Mouse (Mus musculus) heart, postnatal 10 days (tissue): ENCODE results near the gene Mrpl2. TPM values are rescaled to one million over a fixed set of nuclear protein-coding genes. Genes with fewer than 3 reads are reported as not detected.

ENCODE experiments used
- DNase-seq, 2 experiments: peaks; one replicate each; pipeline ENCODE4 v3.0.0; 2021
- intact Hi-C: fragments of 180-260 bp; cut with DNase I; formaldehyde crosslinking; loops from one replicate; pipeline ENCODE4 v1.15.1; 2025
- total RNA-seq, 2 experiments: library from RNA; stranded (reverse); gene quantifications; 2 replicates each; pipeline ENCODE4 v1.2.3; 2021

The Mrpl2 gene
- 100 to 1,000 TPM; 117 to 122 TPM for total RNA-seq

DNA sequence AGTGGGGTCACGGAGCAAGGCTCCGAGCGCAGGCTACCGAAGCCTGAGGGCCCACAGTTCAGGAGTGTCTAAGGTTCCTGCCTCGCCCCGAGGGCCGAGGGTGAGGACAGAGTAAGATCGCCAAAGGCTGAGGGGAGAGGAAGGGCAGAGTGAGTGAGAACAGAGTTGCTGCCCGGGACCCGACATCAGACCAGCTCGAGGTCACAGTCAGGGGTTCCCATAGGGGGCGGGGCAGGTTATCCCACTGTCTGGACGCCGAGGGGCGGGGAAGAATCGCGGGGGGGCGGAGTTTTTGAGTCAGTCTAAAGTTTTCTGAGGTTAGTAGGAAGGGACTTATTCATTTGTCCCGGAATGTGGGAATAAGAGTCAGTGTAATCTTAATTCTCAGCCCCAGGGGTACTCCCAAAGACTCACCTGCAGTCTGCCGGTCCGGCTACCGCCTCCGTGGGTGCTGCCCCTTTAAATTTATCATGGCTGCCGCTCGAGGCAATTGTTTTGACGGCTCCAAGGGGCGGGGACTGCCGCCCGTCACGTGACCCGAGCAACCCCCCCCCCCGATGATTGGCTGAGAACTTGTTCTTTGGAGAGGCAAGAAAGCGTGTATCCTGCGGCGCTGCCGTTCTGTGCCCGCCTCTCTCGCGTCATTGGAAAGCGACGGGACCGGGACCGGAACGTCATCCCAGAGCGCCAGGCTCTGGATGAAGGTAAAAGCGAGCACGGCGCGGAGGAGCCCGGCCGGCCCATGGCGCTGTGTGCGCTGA is at the start of gene Mrpl2, which contains the start of gene Klc4:
TSS of gene Mrpl2 (plus strand) at position 669 of the 761 bp plus-strand sequence.
TSS of gene Klc4 (minus strand) at position 462 of the 761 bp plus-strand sequence.
- peak; percentile 99 to 100 for DNase-seq
- intact Hi-C loops, result no loop called here

DNA sequence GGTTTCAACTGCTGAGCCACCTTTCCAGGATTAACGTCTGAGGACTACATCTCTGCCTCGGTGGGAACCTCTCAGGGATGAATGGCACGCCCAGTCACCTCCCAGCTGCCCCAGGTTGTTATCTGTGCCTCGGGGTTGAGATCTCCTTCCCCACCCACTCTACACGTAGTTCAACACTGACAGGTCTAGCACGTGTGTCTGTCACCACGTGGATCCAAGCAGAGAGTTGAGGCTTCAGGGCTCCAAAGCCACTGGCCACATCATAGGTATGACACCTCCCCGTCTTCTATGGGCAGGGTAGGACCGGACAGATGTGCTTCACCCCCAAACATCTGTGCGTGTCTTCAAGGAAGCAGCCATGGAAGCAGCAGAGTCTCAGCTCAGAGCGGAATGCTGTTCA is 48.1 kb upstream of the Mrpl2 start:
- intact Hi-C loops, result no loop called here
- DNase-seq, result no peak

DNA sequence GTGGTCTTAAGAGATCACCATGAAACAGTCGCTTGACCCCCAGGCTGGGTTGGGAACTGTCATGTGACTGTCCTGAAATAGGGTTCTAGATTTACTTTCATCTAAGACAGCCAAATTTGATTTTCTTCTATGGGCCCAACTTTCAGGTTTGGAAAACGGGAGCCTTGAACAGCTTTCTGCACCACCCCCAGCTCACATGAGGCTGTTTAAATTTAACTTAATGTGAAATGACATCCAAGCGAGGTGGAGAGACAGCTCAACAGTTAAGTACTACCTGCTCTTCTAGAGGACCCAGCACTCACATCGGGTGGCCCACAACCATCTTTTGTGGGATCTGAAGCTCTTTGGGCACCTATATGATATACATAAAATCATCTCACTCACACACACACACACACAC is 47.1 kb upstream of the Mrpl2 start:
- intact Hi-C loops, result no loop called here
- DNase-seq, result no peak

DNA sequence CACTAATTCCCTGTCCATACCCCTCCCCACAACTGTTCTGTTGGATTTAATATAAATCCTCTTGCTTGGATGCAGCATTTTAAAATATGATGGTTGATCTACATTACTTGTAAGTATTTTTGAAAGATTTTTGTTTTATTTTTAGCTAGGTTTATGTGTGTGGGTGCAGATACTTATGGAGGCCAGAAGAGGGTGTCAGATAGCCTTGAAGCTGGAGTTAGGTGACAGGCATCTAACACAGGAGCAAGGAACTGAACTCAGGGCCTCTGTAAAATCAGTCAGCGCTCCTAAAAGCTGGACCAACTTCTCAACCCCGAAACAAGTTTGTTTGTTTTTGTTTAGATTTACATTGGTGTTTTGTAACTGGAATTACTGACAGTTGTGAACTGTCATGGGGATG is 45.5 kb upstream of the Mrpl2 start:
- intact Hi-C loops, result loop anchor here (5.0 kb wide), 1 partner anchor 37 kb away; no protein-coding TSS in a partner anchor

DNA sequence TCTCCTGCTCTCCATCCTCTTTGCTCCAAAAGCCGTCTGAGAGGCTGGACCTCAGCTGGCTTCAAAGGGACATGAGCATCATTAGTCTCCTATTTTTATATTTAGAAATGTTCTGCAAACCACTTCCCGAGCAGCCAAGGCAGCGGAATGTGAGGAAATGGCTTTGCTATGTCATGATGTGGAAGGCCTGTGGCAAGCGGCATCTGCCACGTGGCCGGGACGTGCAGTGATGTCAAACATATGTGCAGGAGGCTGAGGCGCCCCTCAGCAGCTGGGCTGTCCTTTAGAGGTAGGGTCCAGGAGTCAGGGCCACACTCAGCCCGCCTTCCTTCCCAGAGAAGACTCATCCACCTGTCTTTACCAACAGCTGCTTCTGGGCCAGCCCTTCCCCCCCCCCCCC is 43.8 kb upstream of the Mrpl2 start:
- peak; percentile 38 to 44 for DNase-seq
- intact Hi-C loops, result loop anchor here (5.0 kb wide), 1 partner anchor 35 kb away; no protein-coding TSS in a partner anchor

More for the DNA sequence above, 45.5 kb upstream of the Mrpl2 start:
- no peak for DNase-seq

DNA sequence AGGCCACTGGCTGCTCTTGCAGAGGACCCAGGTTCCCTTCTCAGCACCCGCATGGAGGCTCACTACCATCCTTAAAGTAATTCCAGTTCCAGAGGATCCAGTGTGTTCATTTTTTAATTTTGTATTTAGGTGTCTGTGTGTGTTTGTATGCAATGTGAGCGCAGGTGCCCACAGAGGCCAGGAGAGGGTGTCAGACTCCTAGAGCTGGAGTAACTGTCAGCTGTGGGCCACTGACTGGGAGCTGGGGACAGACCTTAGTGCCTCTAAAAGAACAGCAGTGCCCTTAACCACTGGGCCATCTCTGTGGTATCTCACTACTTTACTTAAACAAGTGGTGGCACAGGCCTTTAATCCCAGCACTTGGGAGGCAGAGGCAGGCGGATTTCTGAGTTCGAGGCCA is 42.8 kb upstream of the Mrpl2 start:
- DNase-seq, result no peak
- intact Hi-C loops, result loop anchor here (5.0 kb wide), 1 partner anchor 34 kb away; no protein-coding TSS in a partner anchor

DNA sequence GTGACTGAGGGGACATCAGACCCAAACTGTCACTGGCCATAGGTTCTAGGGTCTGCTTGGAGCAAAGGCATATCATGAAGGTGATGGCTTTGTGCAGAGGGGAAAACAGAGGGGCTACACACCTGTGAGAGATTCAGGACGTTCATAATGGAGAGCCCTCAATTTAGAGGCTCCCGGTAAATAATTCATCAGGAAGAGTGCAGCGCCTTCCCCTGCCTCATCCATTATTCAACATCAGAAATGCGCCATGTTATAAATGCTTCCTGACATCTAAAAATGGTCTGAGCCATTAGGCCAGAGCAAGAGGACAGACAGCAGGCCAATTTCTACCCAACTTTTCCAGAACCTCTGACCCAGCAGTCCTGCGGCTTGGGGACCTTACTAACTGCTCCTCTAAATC is 40.9 kb upstream of the Mrpl2 start:
- DNase-seq, result no peak
- intact Hi-C loops, result no loop called here

DNA sequence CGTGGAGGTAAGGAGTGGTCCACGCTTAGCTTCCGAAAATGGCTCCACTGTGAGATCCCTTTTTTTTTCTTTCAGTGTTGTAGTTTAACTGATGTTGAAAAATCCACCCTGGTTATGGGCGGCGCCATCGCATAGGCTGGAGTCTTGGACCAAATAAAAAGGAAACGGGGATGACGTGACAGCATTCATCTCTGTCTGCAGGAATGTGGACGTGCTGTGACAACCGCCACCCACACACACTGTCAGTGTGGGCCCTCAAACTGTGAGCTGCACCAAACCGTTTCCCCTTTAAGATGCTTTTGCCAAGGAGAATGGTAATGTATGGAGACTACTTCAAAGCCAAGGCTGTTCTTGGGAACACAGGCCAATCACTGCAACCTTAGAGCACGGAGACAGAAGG is 40.0 kb upstream of the Mrpl2 start:
- DNase-seq, result no peak
- intact Hi-C loops, result no loop called here

DNA sequence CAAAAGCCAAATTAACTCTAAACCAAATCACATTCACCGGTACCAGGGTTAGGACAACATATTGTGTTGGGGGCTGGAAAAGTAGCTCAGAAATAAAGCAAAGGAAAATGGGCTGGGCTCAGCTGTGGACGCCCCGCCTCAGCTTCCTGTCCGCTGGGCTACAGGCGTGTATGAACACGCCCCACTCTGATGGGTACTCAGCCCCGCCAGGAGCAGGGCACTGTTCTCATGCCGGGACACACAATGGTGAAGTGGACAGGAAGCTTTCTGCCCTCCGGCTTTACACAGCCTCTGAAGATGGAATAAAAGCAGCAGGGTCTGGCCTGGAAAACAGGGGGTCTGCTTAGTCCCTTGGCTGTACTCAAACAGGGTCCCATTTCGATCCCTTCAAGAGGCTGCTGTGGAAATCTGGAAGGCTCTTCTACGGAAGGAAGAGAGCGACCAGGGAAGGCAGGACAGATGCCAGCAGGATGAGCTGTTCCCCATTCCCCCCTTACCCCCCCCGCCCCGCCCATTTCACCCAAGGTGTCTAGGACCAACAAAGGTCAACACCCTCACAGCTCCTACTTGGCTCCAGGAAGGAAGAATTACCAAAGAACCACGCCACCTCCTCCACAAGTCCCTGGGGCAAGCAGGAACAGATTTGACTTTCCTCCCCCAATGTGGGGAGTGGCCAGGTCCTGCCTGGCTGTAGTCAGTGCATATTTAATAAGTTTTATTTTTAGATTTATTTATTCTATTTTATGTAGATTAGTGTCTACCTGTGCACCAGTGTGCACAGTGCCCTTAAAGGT is 36.1 kb upstream of the Mrpl2 start:
- intact Hi-C loops, result no loop called here
- DNase-seq, result peak in 1 of 2 experiments; percentile 55

DNA sequence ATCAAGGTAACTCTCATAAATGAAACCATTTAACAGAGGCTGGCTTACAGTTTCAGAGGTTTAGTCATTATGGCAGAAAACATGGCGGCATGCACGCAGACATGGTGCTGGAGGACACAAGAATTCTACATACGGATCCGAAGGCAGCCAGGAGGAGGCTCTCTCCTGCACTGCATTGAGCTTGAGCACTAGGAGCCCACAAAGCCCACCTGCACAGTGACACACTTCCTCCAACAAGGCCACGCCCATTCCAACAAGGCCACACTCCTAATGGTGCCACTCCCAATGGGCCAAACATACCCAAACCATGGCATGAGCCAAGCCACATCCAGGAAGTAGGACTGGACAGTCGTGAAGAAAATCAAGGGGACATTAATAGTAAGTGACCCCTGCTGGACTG is 34.7 kb upstream of the Mrpl2 start:
- intact Hi-C loops, result no loop called here
- no peak for DNase-seq

DNA sequence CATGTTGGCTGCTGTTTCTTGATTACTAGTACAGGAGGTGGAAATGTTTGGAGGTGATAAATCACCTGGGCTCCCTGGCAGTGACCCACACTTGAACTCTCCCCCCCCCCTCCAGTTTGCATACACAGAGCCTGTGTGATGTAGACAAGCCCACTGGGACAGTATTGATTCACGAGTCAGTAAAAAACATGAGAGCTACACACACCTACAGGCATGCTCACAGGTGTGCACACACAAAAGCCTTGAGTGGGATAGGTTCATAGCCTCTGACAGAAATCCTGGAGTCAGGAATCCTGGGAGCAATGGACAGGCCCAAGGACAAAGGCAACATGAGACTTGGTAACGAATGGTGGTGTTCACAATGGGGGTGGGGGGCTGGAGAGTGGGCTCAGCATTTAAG is 33.8 kb upstream of the Mrpl2 start:
- intact Hi-C loops, result no loop called here
- no peak for DNase-seq

DNA sequence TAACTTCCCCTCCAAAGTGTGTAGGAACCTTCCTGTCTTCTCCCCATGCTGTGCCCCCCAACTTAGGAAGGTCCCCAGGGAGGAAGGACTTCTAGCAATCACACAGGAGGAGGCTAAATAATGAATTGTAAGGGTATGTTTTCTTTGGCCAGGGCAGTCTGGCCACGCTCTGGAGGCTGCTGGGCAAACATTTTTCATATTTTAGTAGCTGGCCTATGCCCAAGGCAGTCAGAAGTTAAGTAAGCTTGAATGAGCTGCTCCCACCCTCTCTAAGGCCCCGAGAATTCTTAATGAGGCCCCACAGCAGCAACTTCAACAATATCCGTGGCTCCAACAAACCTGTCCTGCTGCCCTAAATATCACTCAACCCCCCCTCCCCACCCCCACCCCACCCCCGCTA is 33.2 kb upstream of the Mrpl2 start:
- intact Hi-C loops, result no loop called here
- no peak for DNase-seq

DNA sequence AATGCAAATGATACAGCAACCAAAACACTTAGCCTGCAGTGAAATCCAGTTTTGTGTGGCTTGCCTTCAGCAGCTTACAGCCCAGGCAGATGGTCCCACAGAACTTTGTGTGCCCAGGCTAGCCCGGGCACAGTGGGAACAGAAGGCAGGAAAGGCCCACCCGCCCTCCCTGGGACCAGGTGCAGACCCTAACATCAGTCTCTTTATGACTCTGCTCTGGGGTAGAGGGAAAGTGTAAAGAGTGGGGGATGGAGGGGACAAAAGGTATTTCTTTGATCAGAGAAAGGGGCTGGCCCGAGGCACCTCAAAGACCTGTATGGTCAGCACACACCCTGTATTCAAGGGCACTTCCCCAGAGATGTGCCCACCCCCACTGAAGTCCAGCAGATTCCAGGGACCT is 32.8 kb upstream of the Mrpl2 start:
- intact Hi-C loops, result no loop called here

DNA sequence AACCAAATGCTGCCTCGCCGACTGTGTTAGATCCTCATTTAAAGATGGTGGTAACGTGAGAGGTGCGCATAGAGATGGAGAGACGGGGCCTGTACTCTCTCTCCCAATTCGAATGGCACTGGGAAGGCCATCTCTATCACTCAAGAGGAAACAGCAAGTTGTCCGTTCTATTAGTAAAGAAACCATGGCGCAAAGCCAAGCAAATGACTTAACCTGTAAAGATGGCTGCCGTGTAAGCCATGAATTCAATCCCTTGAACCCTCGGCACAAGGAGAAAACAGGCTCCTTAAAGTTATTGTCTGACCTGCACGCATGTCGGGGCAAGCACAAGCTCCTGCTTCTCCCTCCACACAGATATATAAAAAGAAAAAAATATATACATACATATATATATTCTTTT is 28.2 kb upstream of the Mrpl2 start:
- intact Hi-C loops, result no loop called here
- no peak for DNase-seq

More for the DNA sequence above, 32.8 kb upstream of the Mrpl2 start:
- DNase-seq, result no peak

DNA sequence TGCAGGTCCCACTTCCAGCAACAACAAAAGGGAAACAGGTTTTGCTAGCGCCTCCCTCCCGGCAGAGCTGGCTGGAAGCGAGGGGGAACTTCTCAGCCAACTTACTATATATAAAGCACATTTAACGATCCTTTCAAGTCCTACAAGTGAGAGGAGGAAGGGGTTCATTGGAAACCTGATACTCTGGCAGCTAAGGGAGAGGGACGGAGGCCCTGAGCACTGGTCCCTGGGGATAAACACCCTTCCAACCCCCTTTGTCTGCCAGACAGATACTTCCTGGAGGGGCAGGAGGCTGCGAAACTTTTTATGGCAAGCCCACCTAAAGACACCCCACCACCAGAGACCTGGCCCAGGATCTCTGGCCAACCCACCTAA is 27.6 kb upstream of the Mrpl2 start:
- intact Hi-C loops, result no loop called here
- DNase-seq, result no peak

DNA sequence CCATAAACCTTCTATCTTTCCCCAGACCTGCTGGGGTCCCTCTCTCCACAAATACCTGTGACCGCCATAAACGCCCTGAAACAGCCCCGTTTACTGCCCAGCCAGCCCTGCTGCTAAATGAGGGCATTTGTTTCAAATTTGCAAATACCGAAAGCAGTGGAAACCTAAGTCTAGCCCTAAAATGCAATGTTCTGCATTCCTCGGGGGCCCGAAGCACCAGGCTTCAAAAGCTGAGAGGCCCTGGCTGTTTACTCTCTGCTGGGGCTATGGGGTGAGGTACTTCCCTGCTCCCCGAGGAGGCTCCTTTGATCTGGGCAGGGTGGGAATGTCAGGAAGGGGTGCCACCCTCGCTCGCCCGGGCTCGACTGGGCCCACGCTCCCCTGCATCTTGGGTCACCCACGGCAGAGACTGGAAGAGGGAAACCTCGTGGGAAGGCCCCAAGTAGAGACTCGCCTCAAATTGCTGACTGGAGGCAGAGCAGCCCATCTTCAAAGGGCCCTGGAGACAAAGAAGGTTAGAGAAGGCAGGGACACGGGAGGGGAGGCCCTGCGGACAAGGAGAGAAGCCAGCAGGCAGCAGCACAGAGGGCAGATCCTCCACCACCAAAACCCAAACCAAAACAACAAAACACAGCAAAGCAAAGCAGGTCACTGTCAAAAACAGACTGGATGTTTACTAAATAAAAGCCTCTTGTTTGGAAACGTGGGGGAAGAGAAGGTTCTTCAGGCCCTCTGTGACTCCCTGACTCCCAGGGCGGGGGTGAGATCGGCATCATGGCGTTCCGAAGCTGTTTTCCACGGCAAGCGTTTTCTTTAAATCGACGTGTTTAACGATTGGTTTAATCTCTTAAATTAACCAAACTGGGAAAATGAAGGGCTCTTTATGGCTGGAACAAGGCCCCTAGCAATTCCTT is 27.0 kb upstream of the Mrpl2 start:
- intact Hi-C loops, result no loop called here
- DNase-seq, result no peak

DNA sequence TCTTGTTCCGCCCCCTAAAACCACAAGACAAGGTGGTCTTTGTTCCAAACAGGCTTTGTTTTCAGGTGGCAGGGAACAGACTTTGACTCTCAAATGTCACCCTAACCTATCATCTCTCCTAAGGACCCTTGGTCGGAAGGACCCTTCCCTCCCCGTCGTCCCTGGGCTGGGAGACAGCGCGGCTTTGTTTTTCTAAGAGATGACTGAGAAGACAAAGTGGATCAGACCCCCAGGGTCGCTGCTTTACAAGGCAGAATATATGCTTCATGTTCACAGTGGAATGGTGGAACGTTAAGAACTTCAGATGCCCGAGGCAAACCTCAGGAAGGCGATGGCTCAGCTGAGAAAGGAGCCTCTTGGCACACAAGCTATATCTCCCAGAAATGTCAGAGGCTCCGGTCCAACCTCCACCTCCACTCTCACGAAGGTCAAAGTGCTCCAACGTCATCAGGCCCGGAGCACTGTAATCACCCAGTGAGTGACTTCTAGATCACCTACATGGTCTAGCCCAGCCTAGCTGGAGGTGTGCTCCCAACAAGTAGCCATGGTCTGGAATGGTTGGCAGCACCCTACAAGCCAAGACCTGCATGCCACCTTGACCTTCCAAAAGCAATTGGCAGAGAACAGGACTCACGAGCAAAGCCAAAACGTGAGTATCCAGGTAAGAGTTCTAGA is 26.2 kb upstream of the Mrpl2 start:
- no peak for DNase-seq
- intact Hi-C loops, result no loop called here

DNA sequence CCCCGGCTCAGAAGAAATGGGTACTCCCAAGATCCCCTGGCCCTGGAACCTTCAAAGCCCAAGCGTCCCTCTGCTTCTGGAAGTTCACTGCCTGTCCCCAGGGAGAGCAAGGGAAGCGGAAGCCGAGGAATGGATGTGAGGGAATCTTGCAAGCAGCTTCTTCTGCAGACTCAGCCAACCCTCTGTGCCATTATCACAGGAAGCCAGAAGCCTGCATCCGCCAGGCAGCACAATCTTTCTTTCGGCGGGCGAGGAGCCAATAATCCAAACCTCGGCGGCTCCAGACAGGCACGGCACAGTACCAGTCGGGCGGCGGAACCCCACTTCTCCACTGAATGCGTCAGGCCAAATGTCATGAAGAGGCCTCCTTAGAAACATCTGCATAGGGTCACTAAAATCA is 24.7 kb upstream of the Mrpl2 start:
- intact Hi-C loops, result no loop called here
- peak; percentile 70 to 74 for DNase-seq

DNA sequence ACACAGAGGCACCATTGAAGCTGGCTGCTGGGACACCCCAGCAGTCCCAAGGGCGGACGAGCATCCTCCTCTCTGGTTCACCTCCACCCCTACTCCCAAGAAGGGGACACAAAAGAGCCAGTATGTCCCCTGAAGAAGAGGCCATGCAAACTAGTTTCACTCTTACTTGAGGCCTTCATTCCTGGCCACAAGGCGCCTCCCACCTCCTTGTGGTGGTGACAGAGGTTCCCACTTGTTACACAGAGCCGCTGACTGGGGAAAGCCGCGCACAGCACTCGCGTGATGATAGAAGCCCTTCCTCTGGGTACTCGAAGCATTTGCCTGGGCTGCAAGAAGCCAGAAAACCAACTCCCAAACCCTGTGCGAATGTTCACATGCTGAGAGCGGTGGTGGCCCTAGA is 23.8 kb upstream of the Mrpl2 start:
- intact Hi-C loops, result no loop called here
- DNase-seq, result no peak

DNA sequence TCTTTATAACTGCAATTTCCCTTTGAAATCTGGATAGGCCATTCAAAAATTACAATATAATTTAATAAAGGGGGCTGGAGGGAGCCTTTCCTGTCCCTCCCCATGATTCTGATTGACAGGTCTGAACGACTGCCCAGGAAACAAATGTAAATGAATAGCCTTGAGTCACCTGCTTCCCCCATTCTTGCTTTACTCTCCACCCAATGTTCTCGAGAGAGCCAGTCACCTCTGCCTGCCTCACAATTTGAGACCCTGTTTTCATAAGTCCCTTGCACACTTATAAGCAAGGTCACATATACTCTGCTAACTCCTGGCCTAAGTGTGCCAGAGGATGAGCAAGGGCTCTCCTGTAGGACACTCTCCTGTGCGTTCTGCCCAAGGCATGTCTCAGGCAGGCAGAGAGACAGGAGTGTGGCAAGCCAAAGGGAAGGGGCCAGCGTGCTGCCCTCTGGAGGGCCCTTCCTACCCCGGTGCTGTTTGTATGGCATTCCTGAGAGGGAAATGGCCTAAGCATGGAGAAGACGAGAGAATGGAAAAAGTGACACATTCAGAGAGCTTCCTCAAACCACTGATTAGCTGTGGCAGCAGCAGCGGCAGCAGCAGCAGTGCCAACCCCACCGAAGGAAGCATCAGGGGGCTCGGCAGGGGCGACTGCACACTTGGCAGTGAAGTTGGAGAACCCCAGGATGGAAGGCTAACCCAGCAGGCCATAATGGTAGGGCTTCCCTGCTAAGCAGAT is 22.0 kb upstream of the Mrpl2 start:
- peak; percentile 47 to 54 for DNase-seq
- intact Hi-C loops, result no loop called here
